Mouse (Mus musculus): ENCODE results near the gene Col9a3.

- TF ChIP-seq POLR2A (IDR thresholded peaks at IDR 0.05; ENCODE audit: control insufficient read depth in 1 of 2, insufficient read depth in 1 of 2, low read depth in 1 of 2, low read length in 2 of 2, poor library complexity in 1 of 2) (no peak), NELFE (IDR thresholded peaks at IDR 0.05; ENCODE audit: low read depth, low read length) (no peak), EP300 (IDR thresholded peaks at IDR 0.05; ENCODE audit: low read depth in 1 of 2, low read length in 2 of 2) (no peak)
These were observed 14.5 kb upstream of the Col9a3 start for GRCm38 (mm10) chr2:180583154-180583507.
